Mouse (Mus musculus): Measurements from ENCODE around the gene Ddc. TPM values are rescaled to one million over a fixed set of nuclear protein-coding genes. Genes with fewer than 3 reads are reported as not detected.

Gene Ddc
- polyA plus RNA-seq, 1 experiment, result 0.48 TPM

GRCm38 (mm10) chr11:11890139-11890741 lies 7.7 kb downstream of the Ddc start:
- H3K4me3 ChIP-seq (ENCODE audit: insufficient read depth, poor library complexity, severe bottlenecking), result no peak overlapping the region
- TF ChIP-seq MYOD1 (IDR thresholded peaks at IDR 0.05; ENCODE audit: control insufficient read depth, insufficient read length, low read depth) (no peak), MAX (IDR thresholded peaks at IDR 0.05) (no peak), CEBPB (IDR thresholded peaks at IDR 0.05; ENCODE audit: low read depth) (no peak), MYOG (IDR thresholded peaks at IDR 0.05; ENCODE audit: control insufficient read depth, extremely low read depth, insufficient read length) (no peak)
- H3K36me3 ChIP-seq (ENCODE audit: control insufficient read depth, insufficient read depth), result no peaks in the 10 kb centered on the region
- no peaks in the 10 kb centered on the region for H3K27me3 ChIP-seq (ENCODE audit: control insufficient read depth, insufficient read depth, insufficient read length)
- no peaks in the 10 kb centered on the region for H3K79me2 ChIP-seq (ENCODE audit: control insufficient read depth, insufficient read depth)
- no peaks in the 10 kb centered on the region for H3K79me3 ChIP-seq (ENCODE audit: low read depth)
- H3ac ChIP-seq (ENCODE audit: control insufficient read depth, insufficient read length, low read depth), result no peak overlapping the region

DNA sequence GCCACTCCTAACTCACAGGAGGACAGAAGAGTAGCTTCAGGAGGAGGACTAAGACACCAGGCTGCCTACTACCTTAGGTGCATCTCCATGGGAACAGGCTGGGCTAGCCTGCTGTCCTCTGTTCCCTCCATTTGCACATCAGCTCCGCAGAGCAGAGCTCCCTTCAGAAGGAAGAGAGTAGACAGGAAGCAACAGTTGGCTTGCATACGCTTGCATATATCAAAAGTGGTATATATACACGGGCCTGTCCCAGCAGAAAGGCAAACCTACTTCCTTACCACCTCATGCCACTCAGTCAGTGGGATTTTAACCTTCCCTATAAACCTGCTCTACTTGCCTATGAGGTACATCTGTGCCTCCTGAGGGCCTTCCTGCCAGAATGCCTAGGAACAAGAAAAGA lies 9.2 kb downstream of the Ddc start:
- Histone ChIP-seq H3K79me3 (ENCODE audit: low read depth) (no peaks in the 10 kb centered on the region), H3ac (ENCODE audit: control insufficient read depth, insufficient read length, low read depth) (no peak overlapping the region), H3K36me3 (ENCODE audit: control insufficient read depth, insufficient read depth) (no peaks in the 10 kb centered on the region), H3K79me2 (ENCODE audit: control insufficient read depth, insufficient read depth) (no peaks in the 10 kb centered on the region), H3K4me3 (ENCODE audit: insufficient read depth, poor library complexity, severe bottlenecking) (no peak overlapping the region), H3K27me3 (ENCODE audit: control insufficient read depth, insufficient read depth, insufficient read length) (no peaks in the 10 kb centered on the region)
- TF ChIP-seq MYOD1 (IDR thresholded peaks at IDR 0.05; ENCODE audit: control insufficient read depth, insufficient read length, low read depth) (no peak), FOSL1 (IDR thresholded peaks at IDR 0.05; ENCODE audit: insufficient read depth, low read length, poor library complexity, severe bottlenecking) (no peak), CTCF (IDR thresholded peaks at IDR 0.05; ENCODE audit: control insufficient read depth, insufficient read depth, insufficient read length) (no peak), MYOG (IDR thresholded peaks at IDR 0.05; ENCODE audit: control insufficient read depth, extremely low read depth, insufficient read length) (no peak), MAX (IDR thresholded peaks at IDR 0.05) (no peak), USF1 (IDR thresholded peaks at IDR 0.05; ENCODE audit: low read depth) (no peak), CEBPB (IDR thresholded peaks at IDR 0.05; ENCODE audit: low read depth) (no peak)

- Histone ChIP-seq H3K27me3 (ENCODE audit: control insufficient read depth, insufficient read depth, insufficient read length) (no peaks in the 10 kb centered on the region), H3K79me2 (ENCODE audit: control insufficient read depth, insufficient read depth) (no peaks in the 10 kb centered on the region), H3K79me3 (ENCODE audit: low read depth) (no peaks in the 10 kb centered on the region), H3ac (ENCODE audit: control insufficient read depth, insufficient read length, low read depth) (no peak overlapping the region), H3K36me3 (ENCODE audit: control insufficient read depth, insufficient read depth) (no peaks in the 10 kb centered on the region), H3K4me3 (ENCODE audit: insufficient read depth, poor library complexity, severe bottlenecking) (no peak overlapping the region)
- TF ChIP-seq FOSL1 (IDR thresholded peaks at IDR 0.05; ENCODE audit: insufficient read depth, low read length, poor library complexity, severe bottlenecking), result no peak
- no peak for TF ChIP-seq MYOG (IDR thresholded peaks at IDR 0.05; ENCODE audit: control insufficient read depth, extremely low read depth, insufficient read length)
- no peak for TF ChIP-seq CTCF (IDR thresholded peaks at IDR 0.05; ENCODE audit: control insufficient read depth, insufficient read depth, insufficient read length)
- no peak for TF ChIP-seq MYOD1 (IDR thresholded peaks at IDR 0.05; ENCODE audit: control insufficient read depth, insufficient read length, low read depth)
- TF ChIP-seq CEBPB (IDR thresholded peaks at IDR 0.05; ENCODE audit: low read depth), result no peak
- TF ChIP-seq USF1 (IDR thresholded peaks at IDR 0.05; ENCODE audit: low read depth), result no peak
- no peak for TF ChIP-seq MAX (IDR thresholded peaks at IDR 0.05)
Measured at GRCm38 (mm10) chr11:11888051-11888450, 9.9 kb downstream of the Ddc start.

GRCm38 (mm10) chr11:11886403-11886998 lies 11.4 kb downstream of the Ddc start:
- H3K79me2 ChIP-seq (ENCODE audit: control insufficient read depth, insufficient read depth), result no peaks in the 10 kb centered on the region
- no peaks in the 10 kb centered on the region for H3K79me3 ChIP-seq (ENCODE audit: low read depth)
- TF ChIP-seq MYOD1 (IDR thresholded peaks at IDR 0.05; ENCODE audit: control insufficient read depth, insufficient read length, low read depth) (no peak), FOSL1 (IDR thresholded peaks at IDR 0.05; ENCODE audit: insufficient read depth, low read length, poor library complexity, severe bottlenecking) (no peak), CTCF (IDR thresholded peaks at IDR 0.05; ENCODE audit: control insufficient read depth, insufficient read depth, insufficient read length) (no peak)
- H3K27me3 ChIP-seq (ENCODE audit: control insufficient read depth, insufficient read depth, insufficient read length), result no peaks in the 10 kb centered on the region
- H3ac ChIP-seq (ENCODE audit: control insufficient read depth, insufficient read length, low read depth), result no peak overlapping the region
- H3K4me3 ChIP-seq (ENCODE audit: insufficient read depth, poor library complexity, severe bottlenecking), result no peak overlapping the region
- H3K36me3 ChIP-seq (ENCODE audit: control insufficient read depth, insufficient read depth), result no peaks in the 10 kb centered on the region

GRCm38 (mm10) chr11:11885921-11886320 lies 12.0 kb downstream of the Ddc start:
- Histone ChIP-seq H3K4me3 (ENCODE audit: insufficient read depth, poor library complexity, severe bottlenecking) (no peak overlapping the region), H3K79me3 (ENCODE audit: low read depth) (no peaks in the 10 kb centered on the region), H3K27me3 (ENCODE audit: control insufficient read depth, insufficient read depth, insufficient read length) (no peaks in the 10 kb centered on the region), H3K36me3 (ENCODE audit: control insufficient read depth, insufficient read depth) (no peaks in the 10 kb centered on the region), H3K79me2 (ENCODE audit: control insufficient read depth, insufficient read depth) (no peaks in the 10 kb centered on the region), H3ac (ENCODE audit: control insufficient read depth, insufficient read length, low read depth) (no peak overlapping the region)
- TF ChIP-seq CTCF (IDR thresholded peaks at IDR 0.05; ENCODE audit: control insufficient read depth, insufficient read depth, insufficient read length) (no peak), CEBPB (IDR thresholded peaks at IDR 0.05; ENCODE audit: low read depth) (no peak), MYOD1 (IDR thresholded peaks at IDR 0.05; ENCODE audit: control insufficient read depth, insufficient read length, low read depth) (no peak), MYOG (IDR thresholded peaks at IDR 0.05; ENCODE audit: control insufficient read depth, extremely low read depth, insufficient read length) (no peak), USF1 (IDR thresholded peaks at IDR 0.05; ENCODE audit: low read depth) (no peak), MAX (IDR thresholded peaks at IDR 0.05) (no peak), FOSL1 (IDR thresholded peaks at IDR 0.05; ENCODE audit: insufficient read depth, low read length, poor library complexity, severe bottlenecking) (no peak)

DNA sequence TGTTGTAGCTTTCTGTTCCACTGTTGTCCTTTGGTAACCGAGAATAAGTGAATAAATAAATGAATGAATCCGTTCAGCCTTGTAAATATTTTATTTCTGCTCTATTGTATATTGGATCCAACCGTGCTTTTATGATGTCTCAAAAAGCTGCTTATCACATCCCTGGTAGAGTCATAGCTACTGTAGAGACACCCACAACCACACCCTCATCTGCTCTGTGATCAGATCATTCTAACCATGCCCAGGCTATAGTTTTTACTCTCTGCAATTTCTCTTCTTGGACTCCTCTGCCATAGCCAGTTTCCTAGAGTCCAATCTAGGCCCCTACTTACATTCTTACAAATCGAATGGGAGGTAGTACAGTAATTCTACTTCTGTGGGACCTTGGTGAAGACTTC lies 12.7 kb downstream of the Ddc start:
- TF ChIP-seq USF1 (IDR thresholded peaks at IDR 0.05; ENCODE audit: low read depth), result no peak
- no peak for TF ChIP-seq MAX (IDR thresholded peaks at IDR 0.05)
- TF ChIP-seq MYOG (IDR thresholded peaks at IDR 0.05; ENCODE audit: control insufficient read depth, extremely low read depth, insufficient read length), result no peak
- TF ChIP-seq CEBPB (IDR thresholded peaks at IDR 0.05; ENCODE audit: low read depth), result no peak
- no peak for TF ChIP-seq FOSL1 (IDR thresholded peaks at IDR 0.05; ENCODE audit: insufficient read depth, low read length, poor library complexity, severe bottlenecking)
- TF ChIP-seq MYOD1 (IDR thresholded peaks at IDR 0.05; ENCODE audit: control insufficient read depth, insufficient read length, low read depth), result no peak
- TF ChIP-seq CTCF (IDR thresholded peaks at IDR 0.05; ENCODE audit: control insufficient read depth, insufficient read depth, insufficient read length), result no peak

More for the DNA sequence above, 12.7 kb downstream of the Ddc start:
- H3K79me2 ChIP-seq (ENCODE audit: control insufficient read depth, insufficient read depth), result no peaks in the 10 kb centered on the region
- no peak overlapping the region for H3K4me3 ChIP-seq (ENCODE audit: insufficient read depth, poor library complexity, severe bottlenecking)
- no peaks in the 10 kb centered on the region for H3K79me3 ChIP-seq (ENCODE audit: low read depth)
- no peak overlapping the region for H3ac ChIP-seq (ENCODE audit: control insufficient read depth, insufficient read length, low read depth)
- no peaks in the 10 kb centered on the region for H3K36me3 ChIP-seq (ENCODE audit: control insufficient read depth, insufficient read depth)
- H3K27me3 ChIP-seq (ENCODE audit: control insufficient read depth, insufficient read depth, insufficient read length), result no peaks in the 10 kb centered on the region
